Mouse (Mus musculus): Measurements from ENCODE around the gene Pak2. TPM values are rescaled to one million over a fixed set of nuclear protein-coding genes. Genes with fewer than 3 reads are reported as not detected.
"Not testable (repeated sequence)": the region's sequence is repeated elsewhere in the genome, so short reads cannot be mapped to it uniquely, and the experiment has no call there.

Gene Pak2
- polyA plus RNA-seq, 2 experiments from 2014 or later: 67.6 to 72.8 TPM

DNA sequence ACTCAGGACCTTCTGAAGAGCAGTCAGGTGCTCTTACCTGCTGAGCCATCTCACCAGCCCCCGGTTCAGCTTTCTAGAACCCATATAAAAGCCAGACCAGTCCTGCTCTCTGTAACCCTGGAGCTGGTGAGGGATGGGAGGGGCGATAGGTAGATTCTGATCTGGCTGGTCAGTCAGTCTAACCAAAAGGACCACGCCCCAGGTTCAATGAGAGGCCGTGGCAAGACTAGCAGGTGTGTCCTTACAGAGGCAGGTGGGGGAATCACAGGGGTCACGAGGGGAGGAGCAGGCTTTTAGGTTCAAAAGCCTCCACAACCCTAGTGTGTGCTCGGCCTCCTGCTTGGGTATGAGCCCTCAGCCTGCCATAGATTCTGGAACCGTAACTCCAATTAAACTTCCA, 12.3 kb upstream of the Pak2 start:
- ATAC-seq: no peak

DNA sequence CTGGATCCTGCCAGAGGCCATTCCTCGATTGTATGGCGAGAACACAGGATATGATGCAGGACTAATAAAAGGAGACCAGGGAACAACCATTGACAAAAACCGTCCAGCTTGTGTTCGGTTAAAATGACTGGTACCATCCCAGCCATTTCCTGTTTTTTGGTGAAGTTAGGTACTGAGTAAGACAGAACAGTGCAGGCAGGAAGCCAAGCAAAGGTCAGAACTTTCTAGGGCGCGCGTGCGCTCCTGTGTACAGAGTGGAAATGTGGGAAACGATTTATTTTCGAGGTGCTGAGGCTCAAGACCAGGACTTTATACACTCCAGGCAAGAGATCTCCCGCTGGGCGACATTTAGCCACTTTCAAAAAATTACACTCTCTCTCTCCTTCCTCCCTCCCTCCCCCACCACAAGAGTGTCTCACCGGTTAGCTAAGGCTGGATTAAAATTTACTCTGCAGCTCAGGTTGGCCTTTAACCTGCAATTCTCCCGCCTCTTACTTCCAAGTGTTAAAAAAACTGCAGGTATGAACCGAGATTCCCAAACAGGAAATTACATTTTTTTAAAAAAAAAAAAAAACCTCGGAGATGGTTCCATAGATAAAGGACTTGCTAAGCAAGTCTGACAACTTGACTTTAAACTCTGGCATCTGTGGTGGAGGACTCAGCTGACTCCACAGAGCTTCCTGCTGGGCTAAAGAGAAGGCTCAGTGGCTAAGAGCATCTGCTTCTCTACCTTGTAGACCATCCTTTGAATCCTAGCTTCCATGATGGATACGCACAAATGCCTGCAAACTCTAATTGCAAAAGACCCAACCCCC, 8.7 kb upstream of the Pak2 start:
- ATAC-seq: peak; percentile 85

DNA sequence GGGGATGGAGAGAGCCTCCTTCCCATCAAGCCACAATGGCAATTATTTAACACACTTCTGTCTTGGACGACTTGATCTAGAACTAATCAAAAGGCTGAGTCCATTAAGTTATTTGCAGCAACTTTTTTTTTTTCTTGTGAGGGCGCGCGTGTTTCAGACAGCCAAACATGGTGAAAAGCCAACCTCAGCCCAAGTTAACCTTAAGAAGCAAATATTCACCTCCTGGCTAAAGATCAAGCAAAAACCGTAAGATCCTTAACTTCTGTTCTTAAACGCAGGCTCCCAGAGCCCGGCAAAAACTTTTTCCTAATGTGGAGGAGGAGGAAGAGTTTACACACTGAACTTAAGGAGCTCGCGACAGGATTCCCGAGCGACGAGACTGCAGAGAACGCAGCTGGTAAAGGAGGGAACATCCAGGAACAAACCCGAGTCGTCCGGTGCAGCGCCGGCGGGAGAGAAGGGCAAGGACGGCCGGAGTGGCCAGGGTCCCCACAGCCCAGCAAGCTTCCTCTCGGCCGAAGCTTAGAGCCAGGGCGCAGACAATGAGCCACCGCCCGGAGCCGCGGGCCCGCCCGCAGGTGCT, 643 bp downstream of the Pak2 start:
- peak; percentile 1 for ATAC-seq

DNA sequence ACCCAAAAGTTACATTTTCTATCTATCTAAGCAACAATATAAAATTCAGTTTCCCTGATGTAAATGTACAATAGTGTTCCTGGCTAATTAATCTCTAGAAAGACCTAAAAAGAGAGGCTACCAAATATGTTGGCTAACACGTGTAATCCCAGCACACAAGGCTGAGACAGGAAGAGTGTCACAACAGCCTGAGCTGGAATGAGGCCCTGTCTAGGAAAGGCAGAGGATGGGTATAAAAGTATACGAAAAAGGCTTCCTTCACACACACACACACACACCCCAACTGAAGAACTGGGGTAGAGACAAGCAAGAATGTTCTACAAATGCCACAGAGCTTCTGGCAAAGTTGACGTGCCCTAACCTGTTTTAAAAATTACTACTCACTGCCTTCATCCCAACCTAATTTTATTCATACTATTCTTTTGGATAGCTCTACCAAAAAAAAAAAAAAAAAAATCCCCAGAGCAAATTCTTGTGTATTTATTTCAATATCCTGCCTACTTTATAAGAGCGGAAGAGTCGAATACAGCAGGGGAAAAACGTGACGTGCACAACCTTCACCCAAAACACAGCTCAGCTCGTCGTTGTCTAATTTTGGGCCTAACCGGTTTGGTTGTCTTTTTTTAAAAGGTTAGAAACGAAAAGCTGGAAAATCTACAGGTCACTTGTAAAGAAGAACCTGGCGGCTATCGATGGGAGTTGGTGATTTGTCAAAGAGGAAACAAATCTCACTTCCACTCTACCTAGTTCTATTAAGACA, 1.3 kb downstream of the Pak2 start:
- peak; percentile 64 for ATAC-seq

DNA sequence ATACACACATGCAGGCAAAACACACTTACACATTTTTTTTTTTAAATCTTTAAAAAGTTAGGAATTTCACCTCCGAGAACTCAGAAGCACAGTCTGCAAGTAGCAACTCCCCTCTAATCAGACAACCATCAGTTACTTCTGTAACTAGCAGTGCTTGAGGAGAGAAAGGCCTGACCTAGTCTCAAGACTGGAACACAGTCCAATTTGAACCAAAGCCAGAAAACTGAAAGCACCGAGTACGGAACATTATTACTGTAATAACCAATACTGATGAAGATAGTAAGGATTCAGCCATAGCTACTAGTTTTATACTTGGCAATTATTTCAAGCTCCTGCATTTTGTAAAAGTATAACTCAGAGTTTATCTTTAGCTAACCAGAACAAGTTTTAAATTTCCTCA, 2.7 kb downstream of the Pak2 start:
- no peak for ATAC-seq

DNA sequence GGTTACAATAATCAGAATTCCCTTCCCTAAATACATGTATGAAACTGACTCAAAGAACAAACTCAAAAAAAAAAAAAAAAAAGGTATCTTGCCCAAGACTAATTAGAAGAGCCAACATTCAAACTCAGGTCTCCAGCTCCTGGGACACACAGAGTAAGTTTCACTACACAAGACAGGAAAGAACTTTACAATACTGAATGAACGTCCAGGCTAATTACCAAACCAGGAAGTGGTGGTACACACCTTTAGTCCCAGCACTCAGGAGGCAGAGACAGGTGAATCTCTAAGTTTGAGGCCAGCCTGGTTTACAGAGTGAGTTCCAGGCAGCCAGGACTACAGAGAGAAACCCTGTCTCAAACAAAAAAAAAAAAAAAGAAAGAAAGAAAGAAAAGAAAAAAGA, 3.4 kb downstream of the Pak2 start:
- no peak for ATAC-seq

DNA sequence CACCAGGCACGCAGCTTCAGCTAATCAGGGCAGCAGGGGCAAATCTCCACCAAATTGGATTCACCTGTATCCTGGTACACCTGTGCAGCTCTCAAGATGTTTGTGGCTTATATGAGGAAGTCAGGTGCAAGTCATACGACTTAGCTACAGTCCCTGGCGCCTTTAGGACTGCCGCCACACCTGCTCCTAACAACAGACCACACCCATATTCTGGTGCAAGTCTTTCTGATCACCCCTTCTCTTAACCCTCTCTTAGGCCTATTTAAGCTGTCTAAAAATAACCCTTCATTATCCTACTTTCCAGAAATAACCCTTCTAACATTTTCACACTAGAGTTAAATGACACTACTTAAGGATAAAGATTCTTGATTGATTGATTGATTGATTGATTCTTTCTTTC, 9.1 kb downstream of the Pak2 start:
- ATAC-seq: not testable (repeated sequence)

DNA sequence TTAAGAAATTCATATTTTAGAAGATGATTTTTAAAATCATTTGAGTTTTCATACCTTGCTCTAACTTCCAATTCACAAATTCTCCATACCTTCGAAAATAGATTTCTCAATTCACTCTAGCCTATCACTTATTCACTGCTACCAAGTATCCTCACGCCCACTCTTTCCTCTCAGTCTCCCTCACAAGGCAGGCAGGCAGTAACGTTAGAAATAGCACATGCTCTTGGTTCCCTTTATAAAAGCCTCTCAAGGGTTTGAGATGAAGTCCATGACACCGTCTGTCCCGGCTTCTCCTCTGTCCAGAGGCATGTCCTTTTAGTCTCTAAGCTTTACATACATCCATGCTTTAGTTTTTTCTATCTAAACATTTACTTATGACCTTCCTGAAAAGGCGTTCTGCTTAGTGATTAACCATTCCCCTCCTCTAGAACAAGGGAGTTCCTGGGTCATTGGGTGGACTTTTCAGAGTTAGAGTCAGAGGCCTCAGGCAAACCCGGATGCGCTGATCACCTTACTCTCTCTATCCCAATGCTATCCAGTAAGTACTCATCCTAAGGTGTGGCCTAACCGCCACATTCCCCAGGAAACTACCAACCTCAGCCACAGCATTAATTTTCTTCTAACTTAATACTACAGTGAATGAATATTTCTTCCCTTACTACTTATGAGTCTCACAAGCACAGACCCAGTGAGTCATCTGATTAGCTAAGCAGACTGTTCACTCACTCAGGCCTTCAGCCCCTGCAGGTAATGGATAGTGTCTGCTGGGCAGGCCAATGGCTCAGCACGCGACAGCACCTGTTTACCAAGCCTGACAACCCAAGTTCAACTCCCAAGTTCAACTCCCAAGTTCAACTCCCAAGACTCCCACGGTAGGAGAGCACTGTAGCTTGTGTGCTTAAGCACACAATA, 10.5 kb downstream of the Pak2 start:
- peak; percentile 44 for ATAC-seq

DNA sequence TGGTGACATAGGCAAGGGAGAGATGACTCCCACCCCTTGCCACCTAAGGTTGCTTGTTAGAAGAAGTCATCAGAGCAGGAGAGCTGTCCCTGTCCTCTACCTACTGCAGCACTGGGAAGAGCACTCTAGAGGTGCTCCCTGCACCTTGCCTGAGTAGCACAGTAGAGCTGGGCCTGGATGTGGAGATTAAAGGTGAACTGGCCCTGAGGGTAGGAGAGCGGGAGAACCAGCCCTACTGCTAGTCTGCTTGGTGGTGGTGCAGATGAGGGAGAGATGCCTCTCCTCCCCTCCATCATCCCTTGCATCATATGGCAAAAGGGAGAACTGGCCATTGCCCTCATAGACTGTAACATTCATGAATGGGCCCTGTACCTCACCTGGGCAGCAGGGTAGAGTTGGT, 12.2 kb downstream of the Pak2 start:
- no peak for ATAC-seq

DNA sequence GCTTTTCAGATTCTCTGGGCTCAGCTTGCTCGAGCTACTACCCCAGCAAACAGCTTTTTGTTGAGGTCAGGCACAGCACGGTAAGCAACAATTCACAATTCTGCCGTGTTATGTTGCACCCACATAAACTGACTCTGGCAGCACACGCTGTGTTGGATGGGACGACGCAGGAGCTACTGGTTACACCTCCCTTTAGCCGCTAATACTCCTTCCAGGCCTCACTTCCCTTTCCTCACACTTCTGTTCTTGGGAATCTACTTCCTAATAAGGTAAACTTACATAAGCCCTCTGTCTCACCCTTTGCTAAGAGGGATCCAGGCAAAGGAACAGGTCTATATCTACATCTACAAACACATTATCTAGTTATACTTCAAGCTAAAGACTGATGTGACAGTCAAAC, 15.2 kb downstream of the Pak2 start:
- no peak for ATAC-seq

DNA sequence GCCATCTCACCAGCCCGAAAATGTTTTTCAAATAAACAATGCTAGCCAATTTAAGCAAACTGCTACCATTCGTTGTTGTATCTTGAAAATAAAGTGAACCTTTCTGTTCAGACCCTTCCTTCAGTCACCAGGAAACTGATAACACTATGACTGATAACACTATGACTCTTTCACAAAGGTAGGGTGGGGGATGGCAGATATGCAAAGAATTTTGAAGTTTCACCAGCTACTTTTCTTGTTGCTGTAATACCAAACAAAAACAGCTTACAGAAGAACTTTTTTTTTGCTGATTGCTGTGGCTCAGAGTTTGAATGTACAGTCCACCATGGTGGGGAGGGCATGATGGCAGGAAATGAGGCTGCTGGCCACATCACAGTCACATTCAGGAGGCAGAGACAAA, 16.9 kb downstream of the Pak2 start:
- ATAC-seq: peak; percentile 43

DNA sequence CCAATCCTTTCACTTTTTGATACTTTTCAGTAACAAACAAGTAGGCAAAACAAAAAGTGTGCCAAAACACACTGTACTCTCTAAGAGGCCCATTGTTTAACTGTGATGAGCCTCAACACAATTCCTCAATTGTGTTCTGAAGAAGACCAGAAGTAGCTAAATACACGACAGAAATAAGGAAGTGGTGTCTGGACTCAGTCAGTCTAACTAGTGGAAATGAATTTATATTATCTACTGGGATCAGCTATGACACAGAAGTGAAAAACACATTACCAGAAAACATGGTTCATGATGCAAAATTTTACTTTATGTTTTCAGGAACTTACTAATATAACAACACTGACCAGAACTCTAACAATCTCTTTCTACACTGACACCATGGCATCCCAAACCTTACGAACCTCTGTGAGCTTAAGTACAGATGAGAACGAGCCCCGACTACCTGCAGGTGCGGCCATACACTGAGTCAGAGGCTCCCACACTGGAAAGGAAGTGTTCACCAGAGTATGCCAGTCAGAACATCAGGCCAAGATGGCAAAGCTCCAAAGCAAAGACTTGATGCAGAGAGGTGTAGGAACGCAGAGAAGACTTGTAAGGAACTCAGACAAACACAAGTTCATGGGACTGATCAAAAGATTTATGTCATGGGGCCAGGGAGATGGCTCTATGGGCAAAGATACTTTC, 19.2 kb downstream of the Pak2 start:
- peak; percentile 36 for ATAC-seq

DNA sequence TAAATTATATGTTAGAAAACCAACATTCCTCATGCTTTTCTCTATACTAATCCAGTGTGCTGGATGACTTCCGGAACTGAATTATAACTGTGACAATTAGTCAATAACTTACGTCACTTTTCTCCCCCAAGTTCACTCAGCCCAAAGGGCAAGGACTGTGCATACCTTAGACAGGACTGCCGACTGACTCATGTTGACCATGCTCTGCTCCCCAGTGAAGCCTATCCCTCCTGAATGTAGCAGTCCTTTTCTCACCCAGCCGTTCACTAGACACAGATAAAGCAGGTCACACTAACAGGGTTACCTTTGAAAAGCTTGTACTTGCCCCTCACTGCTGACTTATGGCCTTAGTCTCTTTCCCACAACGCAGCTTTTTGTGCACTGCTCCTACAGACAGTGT, 20.3 kb downstream of the Pak2 start:
- ATAC-seq: no peak

DNA sequence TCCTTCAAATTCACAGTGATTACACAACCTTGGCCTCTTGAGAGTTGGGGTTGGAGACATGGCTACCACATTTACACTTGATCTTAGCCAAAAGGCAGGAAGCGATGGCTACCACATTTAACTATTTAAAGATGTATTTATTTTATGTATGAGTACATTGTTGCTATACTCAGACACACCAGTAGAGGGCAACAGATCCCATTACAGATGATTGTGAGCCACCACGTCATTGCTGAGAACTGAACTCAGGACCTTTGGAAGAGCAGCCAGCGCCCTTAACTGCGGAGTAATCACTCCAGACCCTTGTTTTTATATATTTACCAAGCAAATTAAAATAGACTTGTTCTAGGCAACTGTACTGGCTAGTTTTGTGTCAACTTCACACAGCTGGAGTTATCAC, 36.8 kb downstream of the Pak2 start:
- no peak for ATAC-seq

DNA sequence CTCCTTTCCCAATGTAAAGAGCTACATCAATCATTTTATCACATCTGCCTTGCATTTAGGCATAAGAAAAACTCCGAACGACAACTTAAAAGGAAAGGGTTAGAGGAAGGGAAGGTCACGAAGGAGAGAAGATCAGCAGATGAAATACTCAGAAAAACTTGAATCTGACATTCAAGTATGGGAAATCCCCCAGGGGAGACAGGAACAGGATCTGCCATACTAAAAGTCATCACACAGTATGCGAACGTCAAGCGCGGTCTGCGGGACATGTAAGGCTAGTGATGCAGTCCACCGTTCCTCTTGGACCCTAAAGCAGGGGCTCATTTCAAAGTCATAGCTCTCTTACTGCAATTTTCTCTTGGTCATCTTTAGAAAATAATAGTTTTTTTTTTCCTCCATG, 59.5 kb downstream of the Pak2 start:
- ATAC-seq: peak; percentile 89

DNA sequence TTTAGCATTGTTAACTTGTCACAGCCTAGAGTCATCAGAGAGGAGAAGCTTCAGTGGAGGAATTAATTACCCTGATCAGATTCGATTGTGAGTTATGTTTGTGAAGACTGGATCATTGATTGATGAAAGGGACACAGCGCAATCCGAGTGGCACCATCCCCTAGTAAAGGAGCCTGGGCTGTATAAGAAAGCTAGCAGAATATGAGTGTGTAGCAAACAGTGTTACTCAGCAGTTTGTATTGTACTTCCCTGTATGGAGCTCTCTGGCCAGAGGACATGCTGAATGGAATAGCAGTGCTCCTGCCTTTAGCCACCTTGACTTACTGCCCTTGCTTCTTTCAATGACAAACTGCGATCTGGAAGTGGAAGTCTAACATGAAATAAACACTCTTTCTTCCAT, 68.8 kb downstream of the Pak2 start:
- ATAC-seq: no peak

DNA sequence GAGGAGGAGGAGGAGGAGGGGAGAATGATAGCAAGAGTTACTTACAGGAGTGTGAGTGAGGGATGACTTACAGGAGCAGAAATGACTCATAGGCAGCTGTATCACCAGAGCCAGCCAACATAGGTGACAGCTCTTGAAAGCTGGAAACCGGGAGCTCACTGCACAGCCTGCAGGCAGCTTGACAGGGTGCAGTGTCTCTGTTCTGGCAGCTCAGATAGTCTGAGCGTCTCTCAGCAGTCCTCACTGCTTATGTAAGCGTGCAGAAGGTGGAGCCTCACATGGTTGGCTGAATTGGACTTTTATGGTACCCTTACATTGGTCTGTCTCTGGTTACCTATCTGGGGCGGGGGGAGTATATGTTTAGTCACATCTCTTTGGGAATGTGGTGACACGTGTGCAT, 69.2 kb downstream of the Pak2 start:
- ATAC-seq: no peak

DNA sequence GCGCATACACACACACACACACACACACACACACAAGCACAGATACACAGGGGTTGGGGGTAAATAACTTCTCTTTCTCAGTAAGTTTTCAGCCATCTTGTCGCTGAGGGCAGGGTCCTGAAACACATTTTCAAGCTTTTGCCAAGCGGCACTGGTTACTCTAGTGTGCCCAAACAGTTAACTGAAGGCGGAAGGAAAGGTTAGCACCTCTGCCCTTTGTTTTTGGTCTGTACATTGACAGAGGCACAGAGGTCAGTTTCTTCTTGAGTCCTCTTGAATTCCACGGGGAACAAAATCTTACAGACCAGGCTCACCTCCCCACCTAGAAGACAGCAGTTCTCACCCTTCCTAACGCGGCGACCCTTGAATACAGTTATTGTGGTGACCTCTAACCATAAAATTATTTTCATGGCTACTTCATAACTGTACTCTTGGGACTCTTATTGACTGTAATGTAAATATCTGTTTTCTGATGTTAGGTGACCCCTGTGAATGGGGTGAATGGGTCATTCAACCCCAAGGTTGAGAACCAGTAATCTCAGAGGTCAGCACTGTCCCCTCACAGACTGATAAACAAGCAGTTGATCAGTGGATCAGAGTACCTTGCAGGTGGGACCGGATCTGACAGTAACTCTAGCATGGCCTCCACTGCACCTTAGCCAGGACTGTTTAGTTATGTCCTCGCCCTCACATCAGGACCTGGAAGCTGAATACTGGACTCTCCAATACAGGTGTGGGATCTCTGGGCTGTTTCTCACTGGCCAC, 70.4 kb downstream of the Pak2 start:
- ATAC-seq: no peak

DNA sequence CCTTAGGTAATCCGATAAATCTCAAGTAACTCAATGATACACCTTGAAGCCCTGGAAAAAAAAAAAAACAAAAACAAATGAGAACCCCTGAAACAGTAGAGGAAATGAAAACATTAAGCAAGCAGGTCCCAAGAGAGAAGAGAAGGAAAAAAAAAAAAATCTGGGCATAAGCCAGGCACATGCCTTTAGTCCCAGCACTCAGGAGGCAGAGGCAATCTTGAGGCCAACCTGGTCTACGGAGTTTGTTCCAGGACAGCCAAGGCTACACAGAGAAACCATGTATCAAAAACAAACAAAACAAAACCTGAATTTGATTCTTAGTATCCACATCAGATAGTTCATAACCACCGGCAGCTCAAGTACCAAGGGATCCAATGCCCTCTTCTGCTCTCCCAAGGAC, 74.4 kb downstream of the Pak2 start:
- ATAC-seq: no peak

DNA sequence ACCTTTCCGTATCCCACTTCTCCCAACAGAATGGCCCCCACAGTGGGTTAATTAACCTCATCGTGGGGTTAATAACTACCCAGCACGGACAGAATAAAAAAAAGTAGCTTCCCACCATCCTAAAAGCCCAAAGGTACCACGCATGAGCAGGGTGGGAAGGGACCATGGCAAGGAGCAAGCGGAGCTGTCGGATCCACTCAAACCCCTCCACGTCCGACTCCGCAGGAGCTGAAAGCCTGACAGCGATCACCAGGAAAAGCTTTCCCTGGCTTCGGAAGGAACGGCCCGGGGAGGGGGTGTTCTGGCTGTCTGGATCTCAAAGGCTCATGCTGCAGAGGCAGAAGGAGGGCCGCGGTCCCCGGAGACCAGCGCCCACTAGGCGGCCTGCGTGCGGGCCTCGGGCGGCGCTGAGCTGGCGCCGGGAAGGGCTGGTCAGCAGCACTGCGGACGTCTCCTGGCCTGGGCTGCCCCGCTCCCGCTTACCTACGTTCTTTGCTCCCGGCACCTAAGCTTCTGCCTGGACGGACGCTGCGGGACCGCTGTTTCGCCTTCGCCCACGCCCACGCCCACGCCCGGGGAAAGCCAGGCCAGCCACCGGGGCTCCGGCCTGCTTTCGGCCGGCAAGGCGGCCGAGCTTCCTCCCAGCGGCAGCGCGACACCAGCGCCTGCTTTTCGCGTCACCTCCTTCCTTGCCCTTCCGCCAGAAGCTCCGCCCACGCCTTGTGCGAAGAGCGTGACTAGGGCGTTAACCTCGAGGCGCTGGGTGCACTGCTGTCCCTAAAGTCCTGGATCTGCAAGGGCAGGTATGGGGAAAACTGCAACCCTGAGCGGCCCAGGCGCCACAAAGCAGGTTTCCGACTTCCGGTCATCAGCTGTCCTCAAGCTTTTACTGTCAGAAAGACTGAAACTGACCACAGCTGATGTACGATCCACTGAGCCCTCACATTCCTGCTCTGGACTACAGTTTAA, 76.3 kb downstream of the Pak2 start, which contains the start of gene Senp5:
Senp5 (minus strand) TSS at position 779 of the 969 bp plus-strand sequence.
- peak; percentile 99 for ATAC-seq
